Mouse (Mus musculus) kidney, postnatal 10 days (tissue): ENCODE data around the gene Dapp1.
"Not testable (repeated sequence)": the region's sequence is repeated elsewhere in the genome, so short reads cannot be mapped to it uniquely, and the experiment has no call there.

Source experiments
- DNase-seq: peaks from one replicate; pipeline ENCODE4 v3.0.0; 2021; ENCODE audit warnings: mixed read lengths

Gene Dapp1

GRCm38 (mm10) chr3:137918172-137918931 lies 63.0 kb downstream of the Dapp1 start, which contains the start of gene Lamtor3:
Gene Lamtor3 (plus strand): TSS chr3:137918506.
- DNase-seq, result peak; percentile 92

GRCm38 (mm10) chr3:137917694-137918171 lies 63.6 kb downstream of the Dapp1 start:
- no peak for DNase-seq

- DNase-seq, result not testable (repeated sequence)
Measured at GRCm38 (mm10) chr3:137914567-137914966, 66.8 kb downstream of the Dapp1 start.

GRCm38 (mm10) chr3:137913093-137913492 lies 68.3 kb downstream of the Dapp1 start:
- no peak for DNase-seq

- DNase-seq, result no peak
Measured at GRCm38 (mm10) chr3:137900149-137900548, 81.2 kb downstream of the Dapp1 start.

GRCm38 (mm10) chr3:137897685-137898084 lies 83.7 kb downstream of the Dapp1 start:
- DNase-seq, result no peak

GRCm38 (mm10) chr3:137896867-137897266 lies 84.5 kb downstream of the Dapp1 start:
- no peak for DNase-seq

GRCm38 (mm10) chr3:137896386-137896785 lies 85.0 kb downstream of the Dapp1 start:
- no peak for DNase-seq

GRCm38 (mm10) chr3:137895196-137895595 lies 86.1 kb downstream of the Dapp1 start:
- peak; percentile 19 for DNase-seq

- no peak for DNase-seq
Measured at GRCm38 (mm10) chr3:137893789-137894188, 87.6 kb downstream of the Dapp1 start.

- DNase-seq, result no peak
Measured at GRCm38 (mm10) chr3:137892118-137892517, 89.2 kb downstream of the Dapp1 start.

- no peak for DNase-seq
Measured at GRCm38 (mm10) chr3:137891089-137891488, 90.3 kb downstream of the Dapp1 start.

- no peak for DNase-seq
Measured at GRCm38 (mm10) chr3:137887961-137888360, 93.4 kb downstream of the Dapp1 start.

GRCm38 (mm10) chr3:137881093-137881492 lies 100.3 kb downstream of the Dapp1 start:
- DNase-seq, result no peak
